Mouse (Mus musculus): ENCODE measurements around the gene Foxa1. TPM values are rescaled to one million over a fixed set of nuclear protein-coding genes. Genes with fewer than 3 reads are reported as not detected.

Foxa1 gene
- 23.2 and 27.1 TPM in 2 replicates for polyA plus RNA-seq (2015; fragmentation: Nextera tagmentation; extraction: Ambion mirVana)

DNA sequence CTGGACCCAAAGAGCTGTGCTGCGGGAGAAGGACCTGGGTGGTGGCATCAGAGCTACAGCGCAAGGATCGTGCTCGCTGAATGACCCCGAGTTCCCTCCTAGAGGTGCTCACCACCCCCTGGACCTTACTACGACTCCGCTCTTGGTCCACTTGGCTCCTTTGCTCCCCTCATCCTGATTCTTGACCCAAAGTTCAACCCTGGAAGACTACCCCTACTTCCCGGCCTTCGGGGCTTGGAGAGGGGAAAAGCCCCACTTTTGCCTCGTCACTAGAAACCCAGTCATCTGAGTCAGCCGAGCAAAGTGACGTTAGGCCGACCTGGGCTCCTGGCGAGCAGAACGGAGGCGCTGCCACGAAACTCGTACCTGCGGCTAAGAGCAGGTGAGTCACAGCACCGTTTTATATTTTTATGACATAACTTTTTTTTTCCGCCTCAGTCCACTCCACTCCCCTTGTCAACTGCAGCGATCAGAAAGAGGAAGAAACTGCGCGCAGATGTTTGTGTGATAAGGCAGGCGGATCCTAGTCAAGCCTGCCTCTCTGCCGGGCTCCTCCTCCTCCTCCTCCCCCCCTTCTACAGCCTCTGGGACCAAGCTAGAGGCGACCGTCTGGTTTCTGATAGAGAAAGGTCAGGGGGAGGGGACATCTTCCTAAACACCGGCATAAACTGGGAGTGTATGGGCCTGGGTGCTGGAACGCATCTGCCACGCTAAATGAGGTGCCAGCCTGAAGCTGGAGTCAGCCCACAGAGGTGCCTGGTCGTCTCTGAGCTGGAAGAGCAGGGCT, at the start of gene Foxa1:
Foxa1 (minus strand) TSS at position 502 of the 787 bp plus-strand sequence.
- Histone ChIP-seq H3K4me2 (peak within 1 kb of the TSS; percentile 91), H3K36me3 (no peaks in the 10 kb centered on the region), H3K4me3 (replicated peaks) (peak within 1 kb of the TSS; percentile 53), H3K4me1 (peaks cover 19% of the 10 kb centered on the region; the same call in 1 of the 2 replicates), H3K27me3 (replicated peaks) (peaks cover 83% of the 10 kb centered on the region), H3K9me3 (no peaks in the 10 kb centered on the region), H3K9ac (peak within 1 kb of the TSS; percentile 32; the same call in 1 of the 2 replicates), H3K27ac (peak within 1 kb of the TSS; percentile 92)
- peak; percentile 44 for ATAC-seq (ENCODE audit: insufficient read depth, low FRiP score, low read depth)
- WGBS: under 1% methylated on average over 32 of the region's 32 CpGs

GRCm38 (mm10) chr12:57575931-57576628, 29.4 kb upstream of the Foxa1 start:
- no peaks in the 10 kb centered on the region for H3K9me3 ChIP-seq
- 5% methylated on average over 79 of the region's 81 CpGs for WGBS
- no peaks in the 10 kb centered on the region for H3K36me3 ChIP-seq
- no peaks in the 10 kb centered on the region for H3K4me1 ChIP-seq
- H3K4me3 ChIP-seq (replicated peaks): peak overlapping the region; percentile 50
- H3K27ac ChIP-seq: no peak overlapping the region
- ATAC-seq (ENCODE audit: insufficient read depth, low FRiP score, low read depth): peak; percentile 78
- 0 out of 2 replicates have a peak, but pooled peaks cover 3% of the 10 kb centered on the region for H3K27me3 ChIP-seq (replicated peaks)
- peak overlapping the region; percentile 84 for H3K4me2 ChIP-seq
- 0 out of 2 replicates have a peak overlapping the region, but pooled peaks have one; percentile 32 for H3K9ac ChIP-seq

- H3K4me1 ChIP-seq: no peaks in the 10 kb centered on the region
- no peak overlapping the region for H3K9ac ChIP-seq
- no peaks in the 10 kb centered on the region for H3K9me3 ChIP-seq
- H3K36me3 ChIP-seq: no peaks in the 10 kb centered on the region
- no peak overlapping the region for H3K27ac ChIP-seq
- H3K27me3 ChIP-seq (replicated peaks): 0 out of 2 replicates have a peak, but pooled peaks cover 3% of the 10 kb centered on the region
- no peak overlapping the region for H3K4me3 ChIP-seq (replicated peaks)
- ATAC-seq (ENCODE audit: insufficient read depth, low FRiP score, low read depth): no peak
- no peak overlapping the region for H3K4me2 ChIP-seq
Measured at GRCm38 (mm10) chr12:57572415-57572814, 25.7 kb upstream of the Foxa1 start.

- no peak for ATAC-seq (ENCODE audit: insufficient read depth, low FRiP score, low read depth)
- Histone ChIP-seq H3K4me1 (no peaks in the 10 kb centered on the region), H3K9me3 (no peaks in the 10 kb centered on the region), H3K36me3 (no peaks in the 10 kb centered on the region), H3K9ac (no peak overlapping the region), H3K4me2 (peak overlapping the region; percentile 4), H3K4me3 (replicated peaks) (0 out of 2 replicates have a peak overlapping the region, but pooled peaks have one; percentile 1), H3K27ac (no peak overlapping the region), H3K27me3 (replicated peaks) (0 out of 2 replicates have a peak, but pooled peaks cover 3% of the 10 kb centered on the region)
- 20% methylated on average over 9 of the region's 9 CpGs for WGBS
Measured at GRCm38 (mm10) chr12:57571773-57572172, 25.1 kb upstream of the Foxa1 start.

DNA sequence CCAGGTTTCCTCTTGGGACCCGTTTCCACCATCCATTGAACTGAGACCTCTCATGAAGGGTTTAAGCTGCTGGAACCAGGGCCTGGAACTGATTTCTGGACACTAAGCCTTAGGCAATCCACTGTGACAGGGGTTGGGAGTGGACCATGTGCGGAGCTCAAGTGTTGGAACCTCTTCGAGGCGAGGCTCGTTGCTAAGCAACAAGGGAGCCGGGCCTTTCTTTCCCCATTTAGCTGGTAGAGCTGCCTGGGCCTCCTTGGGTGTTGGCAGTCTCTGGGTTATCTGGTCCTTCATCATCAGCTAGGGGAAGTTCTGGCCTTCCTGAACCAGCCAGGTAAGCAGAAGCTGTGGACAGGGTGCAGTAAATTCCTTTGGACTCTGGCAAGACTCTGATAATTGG, 17.2 kb upstream of the Foxa1 start, which contains the start of gene Ttc6:
Ttc6 (plus strand) TSS at position 205 of the 400 bp plus-strand sequence.
- Histone ChIP-seq H3K9ac (no peak within 1 kb of the TSS), H3K4me3 (replicated peaks) (no peak within 1 kb of the TSS), H3K27me3 (replicated peaks) (no peaks in the 10 kb centered on the region), H3K27ac (no peak within 1 kb of the TSS), H3K36me3 (no peaks in the 10 kb centered on the region), H3K4me2 (no peak within 1 kb of the TSS), H3K4me1 (no peaks in the 10 kb centered on the region), H3K9me3 (no peaks in the 10 kb centered on the region)
- 62% methylated on average over 6 of the region's 6 CpGs for WGBS
- ATAC-seq (ENCODE audit: insufficient read depth, low FRiP score, low read depth): no peak

DNA sequence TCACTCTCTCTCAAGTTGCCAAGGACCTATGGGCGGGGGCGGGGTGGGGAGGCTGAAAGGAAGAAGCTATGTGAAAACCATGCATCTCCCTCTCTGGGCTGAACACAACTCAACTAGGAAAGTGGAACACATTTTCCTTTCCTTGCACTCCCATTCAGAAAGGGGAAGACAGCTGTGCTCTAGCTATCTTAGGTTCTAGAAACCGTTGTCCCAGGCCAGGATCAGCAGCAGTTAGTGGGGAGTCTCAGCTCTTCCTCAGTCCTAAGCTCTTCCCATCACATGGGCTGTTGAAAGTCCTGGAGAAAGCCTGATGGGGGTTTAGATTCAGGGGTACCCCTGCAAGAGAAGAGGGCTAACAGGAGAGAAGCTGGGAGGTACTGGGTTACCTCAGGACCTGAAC, 7.4 kb upstream of the Foxa1 start:
- WGBS: 49% methylated on average over 3 of the region's 3 CpGs
- no peak overlapping the region for H3K4me2 ChIP-seq
- H3K36me3 ChIP-seq: no peaks in the 10 kb centered on the region
- H3K9ac ChIP-seq: no peak overlapping the region
- 0 out of 2 replicates have a peak, but pooled peaks cover 4% of the 10 kb centered on the region for H3K4me1 ChIP-seq
- H3K27ac ChIP-seq: no peak overlapping the region
- no peak overlapping the region for H3K4me3 ChIP-seq (replicated peaks)
- no peak for ATAC-seq (ENCODE audit: insufficient read depth, low FRiP score, low read depth)
- peaks cover 43% of the 10 kb centered on the region for H3K27me3 ChIP-seq (replicated peaks)
- H3K9me3 ChIP-seq: no peaks in the 10 kb centered on the region

DNA sequence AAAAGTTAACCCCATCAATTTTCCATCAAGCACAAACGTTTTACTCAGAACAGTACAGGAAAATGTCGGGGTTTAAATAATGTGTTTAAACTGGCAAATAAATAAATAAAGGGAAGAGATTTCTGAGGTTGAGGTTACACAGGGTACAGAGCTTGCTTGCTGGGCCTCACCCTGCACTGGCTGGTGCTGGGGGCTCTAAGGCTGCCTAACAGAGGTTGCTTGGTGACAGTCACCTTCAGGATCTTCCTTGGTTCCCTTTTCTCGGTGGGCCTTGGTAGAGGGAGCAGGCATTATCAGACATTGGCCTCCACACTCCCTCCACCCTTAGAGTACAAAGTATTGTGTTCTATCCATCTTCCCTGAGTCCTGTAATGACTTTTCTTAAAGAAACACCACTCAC, 5.6 kb upstream of the Foxa1 start:
- no peaks in the 10 kb centered on the region for H3K9me3 ChIP-seq
- H3K27me3 ChIP-seq (replicated peaks): peaks cover 55% of the 10 kb centered on the region
- H3K9ac ChIP-seq: no peak overlapping the region
- H3K36me3 ChIP-seq: no peaks in the 10 kb centered on the region
- H3K4me2 ChIP-seq: no peak overlapping the region
- H3K4me3 ChIP-seq (replicated peaks): no peak overlapping the region
- ATAC-seq (ENCODE audit: insufficient read depth, low FRiP score, low read depth): no peak
- H3K4me1 ChIP-seq: 0 out of 2 replicates have a peak, but pooled peaks cover 4% of the 10 kb centered on the region
- WGBS: 8% methylated on average over 3 of the region's 3 CpGs
- no peak overlapping the region for H3K27ac ChIP-seq

GRCm38 (mm10) chr12:57550881-57551280, 4.2 kb upstream of the Foxa1 start:
- Histone ChIP-seq H3K4me1 (0 out of 2 replicates have a peak, but pooled peaks cover 7% of the 10 kb centered on the region), H3K4me3 (replicated peaks) (peak overlapping the region; percentile 53; the same call in 1 of the 2 replicates), H3K9ac (no peak overlapping the region), H3K4me2 (peak overlapping the region; percentile 41), H3K27me3 (replicated peaks) (peaks cover 69% of the 10 kb centered on the region), H3K36me3 (no peaks in the 10 kb centered on the region), H3K27ac (no peak overlapping the region), H3K9me3 (no peaks in the 10 kb centered on the region)
- 12% methylated on average over 8 of the region's 8 CpGs for WGBS
- no peak for ATAC-seq (ENCODE audit: insufficient read depth, low FRiP score, low read depth)

DNA sequence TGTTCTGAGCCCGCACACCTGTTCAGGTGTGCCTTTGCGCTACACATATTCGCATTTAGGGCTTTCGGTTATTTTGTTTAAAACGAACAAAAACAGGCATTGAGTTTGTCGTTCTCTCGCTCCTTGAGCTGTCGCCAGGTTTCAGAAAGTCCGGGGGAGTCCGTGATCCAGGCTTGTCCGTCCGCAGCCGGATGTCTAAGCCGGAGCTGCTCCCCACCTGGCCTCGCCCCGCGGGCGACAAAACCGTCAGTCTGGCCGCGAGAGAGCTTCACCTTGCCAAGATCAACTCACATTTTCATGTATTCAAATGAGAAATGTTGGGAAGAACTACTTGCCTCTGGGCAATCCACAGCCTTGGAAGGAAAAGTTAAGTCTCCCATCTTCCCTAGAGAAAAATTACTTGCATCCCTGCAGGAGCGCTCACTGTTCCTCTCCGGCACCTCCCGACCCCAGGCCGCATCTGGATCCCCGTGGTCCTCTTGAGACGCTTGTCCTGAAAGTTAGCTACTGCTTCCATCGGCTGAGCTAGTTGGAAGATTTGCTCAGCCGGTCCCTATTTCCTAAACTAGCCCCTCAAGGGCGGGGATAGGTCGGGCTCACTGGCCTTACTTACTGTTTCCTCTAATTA, 3.6 kb upstream of the Foxa1 start:
- H3K4me2 ChIP-seq: peak overlapping the region; percentile 41
- no peaks in the 10 kb centered on the region for H3K9me3 ChIP-seq
- ATAC-seq (ENCODE audit: insufficient read depth, low FRiP score, low read depth): no peak
- peaks cover 75% of the 10 kb centered on the region for H3K27me3 ChIP-seq (replicated peaks)
- peaks cover 12% of the 10 kb centered on the region; the same call in 1 of the 2 replicates for H3K4me1 ChIP-seq
- 2% methylated on average over 31 of the region's 31 CpGs for WGBS
- peak overlapping the region; percentile 53 for H3K4me3 ChIP-seq (replicated peaks)
- H3K36me3 ChIP-seq: no peaks in the 10 kb centered on the region
- no peak overlapping the region for H3K27ac ChIP-seq
- H3K9ac ChIP-seq: no peak overlapping the region

GRCm38 (mm10) chr12:57549667-57550160, 3.0 kb upstream of the Foxa1 start:
- Histone ChIP-seq H3K9ac (no peak overlapping the region), H3K27ac (peak overlapping the region; percentile 44; the same call in 1 of the 2 replicates), H3K36me3 (no peaks in the 10 kb centered on the region), H3K4me2 (peak overlapping the region; percentile 41), H3K4me3 (replicated peaks) (peak overlapping the region; percentile 53), H3K9me3 (no peaks in the 10 kb centered on the region), H3K27me3 (replicated peaks) (peaks cover 78% of the 10 kb centered on the region), H3K4me1 (peaks cover 14% of the 10 kb centered on the region; the same call in 1 of the 2 replicates)
- ATAC-seq (ENCODE audit: insufficient read depth, low FRiP score, low read depth): no peak
- WGBS: 2% methylated on average over 15 of the region's 15 CpGs

DNA sequence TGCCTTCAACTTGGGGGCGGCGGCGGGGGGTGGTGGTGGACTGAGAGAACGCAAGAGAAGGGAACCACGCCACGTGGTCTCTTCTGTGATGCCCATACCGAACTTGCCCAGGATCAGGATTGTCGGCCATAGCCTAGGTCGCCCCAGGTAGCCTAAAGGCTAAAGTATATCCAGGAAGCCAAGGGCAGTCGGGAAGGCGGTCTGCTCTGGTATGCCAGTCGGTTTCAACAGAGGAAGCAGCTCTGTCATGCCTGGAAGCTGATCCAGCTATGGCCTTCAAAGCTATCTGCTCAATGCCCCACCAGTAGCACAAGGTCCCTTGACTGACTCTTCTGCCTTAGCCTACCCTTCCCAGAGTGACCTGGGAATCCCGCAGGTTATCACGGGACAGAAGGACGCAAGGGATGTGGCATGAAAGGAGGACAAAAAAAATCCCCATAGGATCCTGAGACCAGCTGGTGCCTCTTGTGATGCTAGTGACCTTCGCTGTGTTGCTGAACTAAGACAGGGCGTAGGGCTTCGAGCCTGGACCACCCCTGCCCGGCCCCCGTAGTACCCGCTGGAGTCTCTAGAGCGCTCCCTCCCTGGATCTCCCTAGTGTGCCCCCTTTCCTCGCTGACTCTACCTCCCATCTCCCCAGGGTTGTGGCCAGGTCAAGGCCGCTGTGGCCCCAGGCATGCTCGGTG, 2.4 kb upstream of the Foxa1 start:
- Histone ChIP-seq H3K4me1 (peaks cover 14% of the 10 kb centered on the region; the same call in 1 of the 2 replicates), H3K27me3 (replicated peaks) (peaks cover 82% of the 10 kb centered on the region), H3K9me3 (no peaks in the 10 kb centered on the region), H3K4me3 (replicated peaks) (peak overlapping the region; percentile 53; the same call in 1 of the 2 replicates), H3K9ac (no peak overlapping the region), H3K4me2 (peak overlapping the region; percentile 41), H3K36me3 (no peaks in the 10 kb centered on the region), H3K27ac (peak overlapping the region; percentile 65)
- no peak for ATAC-seq (ENCODE audit: insufficient read depth, low FRiP score, low read depth)
- WGBS: 3% methylated on average over 25 of the region's 25 CpGs
